Mouse (Mus musculus) embryonic fibroblast, embryonic 13.5 days (primary cell): ENCODE data around the gene Spata1. TPM values are rescaled to one million over a fixed set of nuclear protein-coding genes. Genes with fewer than 3 reads are reported as not detected.
A peak's percentile ranks its signal among the peaks of the same experiment; 100 is the strongest.

Experiments used
- H3K27ac ChIP-seq: 2 replicates; pipeline ENCODE4 v1.5.1; 2012; ENCODE audit warnings: low read length, control low read depth, inconsistent platforms; ENCODE audit not compliant: insufficient read depth
- H3K4me1 ChIP-seq: 2 replicates; pipeline ENCODE4 v1.6.1; 2011; ENCODE audit warnings: low read length; ENCODE audit not compliant: control insufficient read depth, insufficient read depth
- H3K4me3 ChIP-seq: 2 replicates; pipeline ENCODE4 v1.5.1; 2011; ENCODE audit warnings: mild to moderate bottlenecking, control low read depth, low read length; ENCODE audit not compliant: insufficient read depth
- CTCF ChIP-seq: IDR thresholded peaks from 2 replicates; pipeline ENCODE4 v1.5.1; 2011; ENCODE audit warnings: mild to moderate bottlenecking, control low read depth, low read length, moderate library complexity, borderline replicate concordance; ENCODE audit not compliant: insufficient read depth
- POLR2A ChIP-seq: IDR thresholded peaks from 2 replicates; pipeline ENCODE4 v1.6.1; 2011; ENCODE audit warnings: low read depth, mild to moderate bottlenecking, control low read depth, low read length, moderate library complexity
- polyA plus RNA-seq: library from polyadenylated mRNA; stranded (reverse); fragments of >200 nt; gene quantifications from 2 replicates; pipeline ENCODE4 v1.2.4, GENCODE M21; 2011; ENCODE audit warnings: low read depth; ENCODE audit not compliant: missing spikeins, insufficient read length

Spata1 gene
- polyA plus RNA-seq, 1 experiment, result 6.1 TPM

DNA sequence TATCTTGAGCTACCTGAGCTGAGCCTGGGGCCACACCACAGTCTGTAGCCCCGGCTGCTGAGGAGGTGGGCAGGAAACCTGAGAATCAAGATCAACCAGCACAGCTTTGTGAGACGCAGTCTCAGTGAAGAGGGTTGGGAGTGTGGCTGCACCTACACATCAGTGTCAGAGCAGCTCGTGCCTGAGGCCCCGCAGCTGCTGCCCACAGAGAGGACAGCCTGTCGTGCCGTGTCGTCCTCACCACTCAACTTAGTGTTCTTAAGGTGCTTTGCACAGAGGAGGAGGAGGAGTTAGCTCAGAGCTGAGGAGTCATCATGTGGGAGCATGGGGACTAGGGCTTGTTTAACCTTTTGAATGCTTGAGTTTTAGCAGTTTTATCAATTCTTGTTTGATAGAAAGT is 73.7 kb downstream of the Spata1 start:
- Histone ChIP-seq H3K4me3 (no peak overlapping the region), H3K4me1 (no peaks in the 10 kb centered on the region), H3K27ac (no peak overlapping the region)
- TF ChIP-seq CTCF (no peak), POLR2A (no peak)

DNA sequence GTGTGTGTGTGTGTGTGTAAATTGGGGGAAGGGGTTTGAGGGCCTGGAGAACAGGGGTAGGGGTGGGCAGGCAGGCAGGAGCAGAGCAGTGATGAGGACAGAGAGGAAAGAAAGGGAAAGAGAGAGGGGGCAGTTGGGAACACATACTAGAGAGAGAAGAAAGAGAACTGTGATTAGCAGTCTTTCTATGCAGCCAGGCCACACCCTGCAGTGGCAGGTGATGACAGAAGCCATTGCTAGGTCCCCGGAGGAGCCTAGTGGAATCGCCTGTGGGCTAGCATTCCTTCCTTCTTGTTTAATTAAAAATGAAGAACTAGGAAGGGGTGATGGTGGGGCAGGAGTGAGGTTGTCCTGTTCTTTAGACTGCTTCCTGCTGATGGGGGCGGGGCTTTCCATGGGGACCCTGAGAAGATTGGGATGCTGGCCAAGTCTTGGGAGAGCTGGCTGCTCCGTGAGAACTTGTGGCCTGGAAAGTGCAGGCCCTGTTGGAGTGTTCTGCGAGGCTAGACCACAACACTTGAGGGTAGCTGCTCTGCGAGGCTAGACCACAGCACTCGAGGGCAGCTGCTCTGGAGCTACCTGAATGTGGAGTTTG is 75.2 kb downstream of the Spata1 start:
- no peak overlapping the region for H3K27ac ChIP-seq
- TF ChIP-seq CTCF, result no peak
- TF ChIP-seq POLR2A, result no peak
- H3K4me3 ChIP-seq, result no peak overlapping the region
- H3K4me1 ChIP-seq, result no peaks in the 10 kb centered on the region

DNA sequence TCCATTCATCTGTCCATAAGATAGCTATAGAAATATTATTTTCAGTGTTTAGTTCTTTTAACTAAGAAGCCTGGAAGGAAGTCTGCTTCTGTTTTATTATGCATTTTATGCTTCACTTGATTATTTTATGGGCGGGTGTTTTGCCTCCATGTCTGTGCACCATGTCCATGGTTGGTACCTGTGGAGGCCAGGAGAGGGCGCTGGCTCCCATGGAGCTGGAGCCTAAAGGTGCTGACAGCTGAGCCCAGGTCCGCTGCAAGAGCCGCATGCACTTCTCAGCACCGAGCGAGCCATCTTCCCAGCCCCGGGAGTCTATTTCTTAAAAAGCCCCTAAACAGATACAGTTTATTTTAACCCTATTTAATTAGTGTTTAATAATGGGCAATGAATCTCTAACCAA is 75.8 kb downstream of the Spata1 start:
- no peak overlapping the region for H3K27ac ChIP-seq
- no peaks in the 10 kb centered on the region for H3K4me1 ChIP-seq
- H3K4me3 ChIP-seq, result no peak overlapping the region
- TF ChIP-seq POLR2A (no peak), CTCF (peak; percentile 29; the same call in 1 of the 2 replicates)

DNA sequence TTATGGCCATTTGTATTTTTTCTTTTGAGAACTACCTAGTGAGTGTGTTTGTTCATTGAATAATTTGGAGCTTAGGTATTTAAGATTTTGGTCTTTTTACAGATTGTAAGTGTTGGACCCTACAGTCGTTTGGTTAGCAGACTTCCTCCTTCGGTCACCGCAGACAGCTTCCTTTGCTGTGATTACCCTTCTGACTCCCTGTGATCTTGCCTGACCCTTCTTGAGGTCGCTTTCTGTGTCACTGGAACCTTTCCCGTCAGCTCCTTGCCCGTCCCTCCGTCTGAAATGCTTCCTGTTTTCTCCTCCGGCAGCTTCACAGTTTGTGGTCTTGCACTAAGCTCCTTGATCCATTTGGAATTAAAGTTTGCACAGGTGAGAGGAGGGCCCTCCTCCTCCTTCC is 77.8 kb downstream of the Spata1 start:
- Histone ChIP-seq H3K4me3 (no peak overlapping the region), H3K4me1 (no peaks in the 10 kb centered on the region), H3K27ac (no peak overlapping the region)
- TF ChIP-seq POLR2A (no peak), CTCF (no peak)

DNA sequence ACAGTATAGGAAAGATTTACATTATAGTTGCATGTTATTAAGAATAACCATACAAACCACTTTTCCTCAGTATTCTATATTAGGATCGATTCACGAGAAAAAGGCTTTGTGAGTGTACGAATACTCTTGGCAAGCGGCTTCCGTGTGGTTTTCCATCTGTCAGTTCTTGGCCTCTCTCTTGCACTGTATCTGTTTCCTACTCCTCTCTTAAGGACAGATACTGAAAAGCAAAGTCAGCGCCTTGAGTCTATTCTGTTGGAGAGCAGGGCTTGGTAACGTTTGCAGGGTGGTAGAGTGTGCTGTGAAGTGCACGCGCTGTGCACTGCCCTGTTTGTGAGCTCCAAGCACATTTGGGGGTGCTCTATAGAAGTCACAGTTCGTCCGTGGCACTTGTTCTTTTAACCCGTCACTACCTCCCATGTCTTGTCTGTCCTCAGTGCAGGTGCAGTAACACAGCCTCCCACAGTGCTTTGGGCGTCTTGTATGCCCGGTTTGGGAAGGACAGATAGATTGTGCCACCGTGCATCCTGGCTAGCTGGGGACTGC is 79.5 kb downstream of the Spata1 start:
- H3K4me3 ChIP-seq, result no peak overlapping the region
- TF ChIP-seq POLR2A, result no peak
- TF ChIP-seq CTCF, result no peak
- no peak overlapping the region for H3K27ac ChIP-seq
- no peaks in the 10 kb centered on the region for H3K4me1 ChIP-seq

DNA sequence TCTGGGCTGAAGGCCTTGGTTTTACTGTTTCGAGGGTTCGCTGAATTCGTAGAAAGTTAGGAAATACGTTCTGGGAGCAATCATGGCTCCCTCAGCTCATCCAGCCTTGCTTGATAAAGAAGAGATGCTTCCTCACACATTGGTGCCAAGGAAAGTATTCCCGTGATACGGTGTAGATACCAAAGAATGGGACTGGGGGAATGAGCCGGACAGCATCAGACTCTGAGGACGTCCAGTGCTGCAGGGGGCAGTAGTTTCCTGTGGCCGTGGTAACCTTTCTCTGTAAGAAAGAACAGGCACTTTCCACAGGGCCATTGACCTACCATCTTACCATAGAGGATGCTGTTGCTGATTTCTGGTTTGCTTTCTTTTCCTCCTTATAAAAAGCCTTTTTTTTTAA is 80.0 kb downstream of the Spata1 start:
- Histone ChIP-seq H3K4me1 (no peaks in the 10 kb centered on the region), H3K27ac (no peak overlapping the region)
- TF ChIP-seq CTCF (no peak), POLR2A (no peak)

DNA sequence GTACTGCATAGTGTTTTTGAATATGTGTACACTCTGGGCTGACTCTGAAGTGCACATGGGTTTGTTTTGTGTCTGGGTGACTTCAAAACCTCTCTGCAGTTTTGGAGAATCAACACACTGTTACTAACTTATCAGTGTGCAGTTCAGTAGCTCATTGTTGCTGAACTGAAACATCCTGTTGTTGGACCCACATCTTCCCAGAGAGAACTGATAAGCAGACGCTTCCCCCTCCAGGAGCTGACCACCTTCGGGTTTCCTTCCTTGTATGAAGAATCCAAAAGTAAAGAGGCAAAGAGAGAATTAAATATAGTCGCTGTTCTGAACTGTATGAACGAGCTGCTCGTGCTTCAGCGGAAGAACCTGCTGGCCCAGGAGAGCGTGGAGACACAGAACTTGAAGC is 80.7 kb downstream of the Spata1 start:
- TF ChIP-seq POLR2A, result no peak
- no peak for TF ChIP-seq CTCF
- H3K4me1 ChIP-seq, result no peaks in the 10 kb centered on the region
- H3K27ac ChIP-seq, result no peak overlapping the region
- no peak overlapping the region for H3K4me3 ChIP-seq

More for the DNA sequence above, 80.0 kb downstream of the Spata1 start:
- H3K4me3 ChIP-seq, result no peak overlapping the region

DNA sequence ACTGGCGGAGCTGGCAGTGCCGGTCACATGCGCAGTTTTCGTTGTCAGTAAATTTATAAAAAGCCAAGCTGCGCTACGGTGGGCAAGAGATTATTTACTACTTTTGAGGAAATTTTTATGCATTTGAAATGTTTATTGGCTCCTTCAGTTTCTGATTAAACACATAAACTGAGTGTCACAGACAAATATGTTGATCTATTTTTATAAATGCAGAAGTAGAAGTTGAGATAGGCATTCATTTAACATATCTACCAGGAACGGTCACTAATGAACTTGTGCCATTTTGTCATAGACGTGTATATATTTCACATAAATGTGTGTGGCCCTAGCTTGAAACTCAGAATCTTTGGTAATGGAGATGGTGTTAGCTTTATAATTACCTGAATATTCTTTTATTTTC is 81.7 kb downstream of the Spata1 start:
- no peak overlapping the region for H3K4me3 ChIP-seq
- H3K4me1 ChIP-seq, result peaks cover 4% of the 10 kb centered on the region; the same call in 1 of the 2 replicates
- TF ChIP-seq CTCF (no peak), POLR2A (no peak)
- H3K27ac ChIP-seq, result no peak overlapping the region

DNA sequence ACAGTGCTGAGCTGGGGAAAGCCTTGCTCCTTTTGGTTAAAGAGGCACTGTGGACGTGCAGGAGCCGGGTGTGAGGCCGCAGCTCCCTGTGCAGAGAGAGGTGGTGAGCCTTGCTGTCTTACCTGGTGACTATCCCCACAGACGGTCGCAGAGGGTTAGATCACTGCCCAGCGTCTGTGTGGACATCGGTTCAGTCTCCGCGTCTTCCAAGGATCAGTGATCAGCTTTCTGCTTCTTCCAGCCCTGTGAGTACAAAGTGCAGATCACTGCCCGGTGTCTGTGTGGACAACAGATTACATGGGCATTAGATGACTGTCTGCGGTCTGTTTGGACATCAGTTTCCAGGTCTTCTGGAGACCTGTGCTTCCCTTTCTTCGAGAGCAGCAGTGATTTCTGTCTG is 85.0 kb downstream of the Spata1 start:
- H3K27ac ChIP-seq, result no peak overlapping the region
- TF ChIP-seq POLR2A, result no peak
- TF ChIP-seq CTCF, result no peak
- no peak overlapping the region for H3K4me3 ChIP-seq
- peaks cover 8% of the 10 kb centered on the region for H3K4me1 ChIP-seq

DNA sequence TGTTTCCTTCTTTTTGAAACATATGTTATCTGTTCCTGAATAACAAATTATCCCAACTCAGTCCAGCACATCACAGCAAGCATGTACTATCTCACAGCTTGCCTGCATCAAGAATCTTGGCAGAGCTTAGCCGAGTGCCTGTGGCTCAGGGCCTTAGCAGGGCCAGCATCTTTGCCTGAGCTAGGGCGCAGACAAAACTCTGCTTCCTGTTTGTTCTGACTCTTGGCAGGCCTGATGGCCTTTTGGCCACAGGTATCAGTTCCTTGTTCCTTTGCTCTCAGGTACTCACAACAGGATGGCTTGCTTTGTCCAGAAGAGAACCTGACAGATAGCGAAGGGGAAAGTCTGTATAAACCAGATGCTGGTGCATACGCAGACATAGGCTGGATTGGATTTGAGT is 85.6 kb downstream of the Spata1 start:
- no peak overlapping the region for H3K4me3 ChIP-seq
- no peak overlapping the region for H3K27ac ChIP-seq
- peaks cover 8% of the 10 kb centered on the region for H3K4me1 ChIP-seq
- TF ChIP-seq CTCF (no peak), POLR2A (no peak)

DNA sequence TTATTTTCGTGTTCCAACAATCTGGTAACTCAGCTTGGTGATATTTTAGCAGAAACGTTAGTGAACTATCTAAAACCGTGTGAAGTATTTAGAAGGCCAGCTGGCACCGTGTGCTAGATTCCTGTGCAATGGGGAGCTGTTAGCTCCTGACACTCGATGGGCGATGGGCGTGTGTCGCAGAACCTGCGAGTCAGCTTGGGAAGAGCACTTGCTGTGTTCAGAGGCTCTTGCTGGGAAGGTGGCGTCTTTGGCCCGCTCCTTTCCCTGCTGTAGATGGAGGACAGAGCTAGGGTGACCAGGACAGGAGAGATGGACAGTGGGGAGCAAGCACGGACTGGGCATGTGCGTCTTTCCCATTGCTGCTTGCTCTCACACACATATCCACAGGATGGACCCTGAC is 86.5 kb downstream of the Spata1 start:
- Histone ChIP-seq H3K4me3 (no peak overlapping the region), H3K27ac (no peak overlapping the region), H3K4me1 (peaks cover 8% of the 10 kb centered on the region)
- TF ChIP-seq POLR2A (no peak), CTCF (no peak)
